Mouse (Mus musculus): ENCODE measurements around the gene Abl1.

Abl1 gene

GRCm38 (mm10) chr2:31745741-31746243 lies 57.6 kb downstream of the Abl1 start:
- no peak for DNase-seq (ENCODE audit: low spot score)

GRCm38 (mm10) chr2:31746835-31747234 lies 58.7 kb downstream of the Abl1 start:
- no peak for DNase-seq (ENCODE audit: low spot score)

GRCm38 (mm10) chr2:31749046-31749709 lies 61.0 kb downstream of the Abl1 start:
- no peak for DNase-seq (ENCODE audit: low spot score)

- no peak for DNase-seq (ENCODE audit: low spot score)
Observed at GRCm38 (mm10) chr2:31750133-31750532, 62.0 kb downstream of the Abl1 start.

GRCm38 (mm10) chr2:31757472-31757871 lies 69.3 kb downstream of the Abl1 start:
- DNase-seq (ENCODE audit: low spot score), result no peak

- no peak for DNase-seq (ENCODE audit: low spot score)
Observed at GRCm38 (mm10) chr2:31758966-31759365, 70.8 kb downstream of the Abl1 start.

- DNase-seq (ENCODE audit: low spot score), result peak; percentile 81
Observed at GRCm38 (mm10) chr2:31759751-31760460, 71.7 kb downstream of the Abl1 start.

GRCm38 (mm10) chr2:31760486-31760885 lies 72.3 kb downstream of the Abl1 start:
- no peak for DNase-seq (ENCODE audit: low spot score)

GRCm38 (mm10) chr2:31761115-31761531 lies 72.9 kb downstream of the Abl1 start:
- no peak for DNase-seq (ENCODE audit: low spot score)

GRCm38 (mm10) chr2:31761585-31761984 lies 73.4 kb downstream of the Abl1 start:
- DNase-seq (ENCODE audit: low spot score), result no peak

GRCm38 (mm10) chr2:31762155-31762554 lies 74.0 kb downstream of the Abl1 start:
- DNase-seq (ENCODE audit: low spot score), result no peak

- no peak for DNase-seq (ENCODE audit: low spot score)
Observed at GRCm38 (mm10) chr2:31762853-31763252, 74.7 kb downstream of the Abl1 start.

GRCm38 (mm10) chr2:31763271-31763670 lies 75.1 kb downstream of the Abl1 start:
- no peak for DNase-seq (ENCODE audit: low spot score)

- no peak for DNase-seq (ENCODE audit: low spot score)
Observed at GRCm38 (mm10) chr2:31767104-31767503, 78.9 kb downstream of the Abl1 start.

GRCm38 (mm10) chr2:31767815-31768214 lies 79.6 kb downstream of the Abl1 start:
- no peak for DNase-seq (ENCODE audit: low spot score)

- DNase-seq (ENCODE audit: low spot score), result no peak
Observed at GRCm38 (mm10) chr2:31769115-31769514, 80.9 kb downstream of the Abl1 start.

GRCm38 (mm10) chr2:31769631-31770111 lies 81.5 kb downstream of the Abl1 start:
- peak; percentile 24 for DNase-seq (ENCODE audit: low spot score)

GRCm38 (mm10) chr2:31770781-31771441 lies 82.7 kb downstream of the Abl1 start:
- DNase-seq (ENCODE audit: low spot score), result peak; percentile 40

- no peak for DNase-seq (ENCODE audit: low spot score)
Observed at GRCm38 (mm10) chr2:31776479-31776878, 88.3 kb downstream of the Abl1 start.

GRCm38 (mm10) chr2:31779258-31779657 lies 91.1 kb downstream of the Abl1 start:
- no peak for DNase-seq (ENCODE audit: low spot score)

- no peak for DNase-seq (ENCODE audit: low spot score)
Observed at GRCm38 (mm10) chr2:31782958-31783602, 94.9 kb downstream of the Abl1 start.

- peak; percentile 67 for DNase-seq (ENCODE audit: low spot score)
Observed at GRCm38 (mm10) chr2:31785074-31785473, 96.9 kb downstream of the Abl1 start.

Data from urinary bladder, postnatal 25 days (tissue).